Mouse (Mus musculus) R1 (cell line): ENCODE data around the gene Mycbp.

Experiments
- DNase-seq: peaks from one replicate; pipeline ENCODE4 v3.0.0-alpha.2; 2018; ENCODE audit warnings: low read depth, low spot score

The Mycbp gene

GRCm38 (mm10) chr4:123904333-123905125 lies at the start of gene Mycbp:
Gene Mycbp, plus strand, starts transcription at chr4:123904832.
- DNase-seq, result peak; percentile 98

- no peak for DNase-seq
Observed at GRCm38 (mm10) chr4:123856888-123857287, 47.7 kb upstream of the Mycbp start.

- DNase-seq, result no peak
Observed at GRCm38 (mm10) chr4:123858090-123858489, 46.5 kb upstream of the Mycbp start.

GRCm38 (mm10) chr4:123859379-123859778 lies 45.3 kb upstream of the Mycbp start, which contains the start of gene 4933427I04Rik:
Gene 4933427I04Rik, plus strand, starts transcription at chr4:123859679.
- DNase-seq, result no peak

GRCm38 (mm10) chr4:123859803-123860202 lies 44.8 kb upstream of the Mycbp start:
- no peak for DNase-seq

- DNase-seq, result no peak
Observed at GRCm38 (mm10) chr4:123860621-123861020, 44.0 kb upstream of the Mycbp start.

GRCm38 (mm10) chr4:123893726-123894125 lies 10.9 kb upstream of the Mycbp start:
- no peak for DNase-seq

- no peak for DNase-seq
Observed at GRCm38 (mm10) chr4:123894295-123894694, 10.3 kb upstream of the Mycbp start.

- peak; percentile 56 for DNase-seq
Observed at GRCm38 (mm10) chr4:123898696-123899095, 5.9 kb upstream of the Mycbp start.

GRCm38 (mm10) chr4:123903432-123903831 lies 1.2 kb upstream of the Mycbp start:
- no peak for DNase-seq

- DNase-seq, result peak; percentile 57
Observed at GRCm38 (mm10) chr4:123905126-123905668, 565 bp downstream of the Mycbp start.

GRCm38 (mm10) chr4:123911503-123911902 lies 6.9 kb downstream of the Mycbp start:
- DNase-seq, result no peak

- no peak for DNase-seq
Observed at GRCm38 (mm10) chr4:123912431-123912830, 7.8 kb downstream of the Mycbp start.

- peak; percentile 99 for DNase-seq
Observed at GRCm38 (mm10) chr4:123916748-123917547, 12.3 kb downstream of the Mycbp start, which contains the start of gene Rragc. Gene Rragc, plus strand, starts transcription at chr4:123917446.

GRCm38 (mm10) chr4:123917548-123918140 lies 13.0 kb downstream of the Mycbp start, which contains the start of gene 4930535I16Rik:
Gene 4930535I16Rik, minus strand, starts transcription at chr4:123918022.
- peak; percentile 45 for DNase-seq

- DNase-seq, result peak; percentile 96
Observed at GRCm38 (mm10) chr4:123918851-123919250, 14.2 kb downstream of the Mycbp start.

GRCm38 (mm10) chr4:123921055-123921565 lies 16.5 kb downstream of the Mycbp start:
- no peak for DNase-seq

GRCm38 (mm10) chr4:123927961-123928360 lies 23.3 kb downstream of the Mycbp start:
- peak; percentile 22 for DNase-seq

GRCm38 (mm10) chr4:123929994-123930393 lies 25.4 kb downstream of the Mycbp start:
- DNase-seq, result no peak

GRCm38 (mm10) chr4:123934306-123934705 lies 29.7 kb downstream of the Mycbp start:
- no peak for DNase-seq

GRCm38 (mm10) chr4:123936059-123936458 lies 31.4 kb downstream of the Mycbp start:
- DNase-seq, result no peak
